Mouse (Mus musculus) C2C12 (cell line): ENCODE data around the gene Sipa1l3.

Source experiments
- CEBPB ChIP-seq: IDR thresholded peaks from one replicate; pipeline ENCODE4 v1.6.1; 2011; ENCODE audit warnings: low read depth, mild to moderate bottlenecking, control low read depth, moderate library complexity
- CTCF ChIP-seq: IDR thresholded peaks from one replicate; pipeline ENCODE4 v1.5.1; 2011; ENCODE audit not compliant: control insufficient read depth, insufficient read depth, insufficient read length
- FOSL1 ChIP-seq: IDR thresholded peaks from one replicate; pipeline ENCODE4 v1.8.0; 2011; ENCODE audit warnings: mild to moderate bottlenecking, low read length; ENCODE audit not compliant: poor library complexity, insufficient read depth, severe bottlenecking
- MAX ChIP-seq: IDR thresholded peaks from one replicate; pipeline ENCODE4 v1.6.1; 2011; ENCODE audit warnings: mild to moderate bottlenecking, control low read depth
- MYOD1 ChIP-seq: IDR thresholded peaks from one replicate; pipeline ENCODE4 v1.6.1; 2011; ENCODE audit warnings: low read depth; ENCODE audit not compliant: control insufficient read depth, insufficient read length
- MYOG ChIP-seq: IDR thresholded peaks from one replicate; pipeline ENCODE4 v1.6.1; 2011; ENCODE audit not compliant: control insufficient read depth, insufficient read length; ENCODE audit errors: extremely low read depth
- USF1 ChIP-seq: IDR thresholded peaks from one replicate; pipeline ENCODE4 v1.6.1; 2011; ENCODE audit warnings: low read depth, mild to moderate bottlenecking, control low read depth, moderate library complexity

DNA sequence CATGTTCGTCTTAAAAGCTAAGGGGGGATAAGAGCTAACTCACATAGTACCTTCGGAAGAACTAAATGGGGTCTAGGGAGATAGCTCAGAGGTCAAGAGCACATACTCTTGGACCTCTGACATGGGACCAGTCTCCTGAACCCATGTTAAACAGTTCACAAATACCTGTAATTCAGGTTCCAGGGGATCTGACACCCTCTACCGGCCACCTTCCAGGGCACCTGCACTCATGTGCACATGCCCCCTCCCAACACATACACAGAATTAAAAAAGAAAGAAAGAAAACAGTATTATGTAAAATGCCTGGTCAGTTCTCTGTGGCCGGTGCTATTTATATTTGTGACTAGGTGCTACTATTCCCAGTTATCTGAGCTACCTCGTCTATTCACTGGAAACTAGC is 2.9 kb upstream of the Sipa1l3 start:
- TF ChIP-seq CTCF = no peak
- TF ChIP-seq MYOG = no peak
- no peak for TF ChIP-seq FOSL1
- TF ChIP-seq MAX = no peak
- no peak for TF ChIP-seq USF1
- TF ChIP-seq CEBPB = no peak
- TF ChIP-seq MYOD1 = no peak
